Mouse (Mus musculus): ENCODE results near the gene Fam25c. TPM values are rescaled to one million over a fixed set of nuclear protein-coding genes. Genes with fewer than 3 reads are reported as not detected.
A peak's percentile ranks its signal among the peaks of the same experiment; 100 is the strongest.
"Not testable (repeated sequence)": the region's sequence is repeated elsewhere in the genome, so short reads cannot be mapped to it uniquely, and the experiment has no call there.

Gene Fam25c
- polyA plus RNA-seq, 1 experiment from 2014 or later = not detected

GRCm38 (mm10) chr14:34373581-34373980, 18.3 kb upstream of the Fam25c start:
- 75% methylated on average over 6 of the region's 6 CpGs for WGBS
- no peak overlapping the region for H3K27ac ChIP-seq (replicated peaks in 1 of 2; ENCODE audit: control insufficient read depth in 1 of 2, insufficient read depth in 1 of 2, low read depth in 2 of 2, low read length in 2 of 2)
- H3K27me3 ChIP-seq (ENCODE audit: control insufficient read depth, insufficient read depth, low read length) = no peaks in the 10 kb centered on the region
- H3K4me3 ChIP-seq (ENCODE audit: control insufficient read depth in 1 of 2, insufficient read depth in 1 of 2, low read depth in 1 of 2, low read length in 2 of 2) = no peak overlapping the region
- no peaks in the 10 kb centered on the region for H3K36me3 ChIP-seq (ENCODE audit: control insufficient read depth, insufficient read depth, low read length)
- peaks cover 12 to 18% of the 10 kb centered on the region in 2 experiments for H3K4me1 ChIP-seq (ENCODE audit: control insufficient read depth in 2 of 2, insufficient read depth in 2 of 2, low read length in 2 of 2)
- no peak for ATAC-seq (ENCODE audit: insufficient number of reproducible peaks, insufficient read depth, low FRiP score, low read depth)
- no peak overlapping the region for H3K9ac ChIP-seq (ENCODE audit: low read length)
- H3K9me3 ChIP-seq (ENCODE audit: control insufficient read depth, low read length) = no peaks in the 10 kb centered on the region
- H3K4me2 ChIP-seq (ENCODE audit: low read length) = no peak overlapping the region

- no peak for ATAC-seq (ENCODE audit: insufficient number of reproducible peaks, insufficient read depth, low FRiP score, low read depth)
- peaks cover 6 to 13% of the 10 kb centered on the region in 2 experiments for H3K4me1 ChIP-seq (ENCODE audit: control insufficient read depth in 2 of 2, insufficient read depth in 2 of 2, low read length in 2 of 2)
- no peaks in the 10 kb centered on the region for H3K36me3 ChIP-seq (ENCODE audit: control insufficient read depth, insufficient read depth, low read length)
- no peak overlapping the region for H3K4me3 ChIP-seq (ENCODE audit: control insufficient read depth in 1 of 2, insufficient read depth in 1 of 2, low read depth in 1 of 2, low read length in 2 of 2)
- H3K9ac ChIP-seq (ENCODE audit: low read length) = no peak overlapping the region
- H3K27ac ChIP-seq (replicated peaks in 1 of 2; ENCODE audit: control insufficient read depth in 1 of 2, insufficient read depth in 1 of 2, low read depth in 2 of 2, low read length in 2 of 2) = no peak overlapping the region
- H3K4me2 ChIP-seq (ENCODE audit: low read length) = no peak overlapping the region
- WGBS = 78% methylated on average over 6 of the region's 6 CpGs
- H3K9me3 ChIP-seq (ENCODE audit: control insufficient read depth, low read length) = no peaks in the 10 kb centered on the region
- no peaks in the 10 kb centered on the region for H3K27me3 ChIP-seq (ENCODE audit: control insufficient read depth, insufficient read depth, low read length)
These were observed 17.4 kb upstream of the Fam25c start for GRCm38 (mm10) chr14:34372646-34373045.

DNA sequence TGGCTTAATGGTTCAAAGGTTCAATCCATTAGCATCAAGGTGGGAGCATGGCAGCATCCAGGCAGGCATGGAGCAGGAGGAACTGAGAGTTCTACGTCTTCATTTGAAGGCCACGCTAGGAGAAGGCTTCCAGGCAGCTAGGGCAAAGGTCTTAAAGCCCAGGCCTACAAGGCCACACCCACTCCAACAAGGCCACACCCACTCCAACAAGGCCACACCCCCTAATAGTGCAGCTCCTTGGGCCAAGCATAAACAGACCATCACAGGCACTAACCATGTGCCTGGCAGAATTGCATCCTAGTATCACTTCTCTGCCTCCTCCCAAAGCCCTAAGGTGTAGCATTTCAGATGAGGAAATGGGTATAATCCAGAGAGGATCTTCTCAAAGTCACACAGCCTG, 16.5 kb upstream of the Fam25c start:
- Histone ChIP-seq H3K4me2 (ENCODE audit: low read length) (no peak overlapping the region), H3K4me1 (ENCODE audit: control insufficient read depth in 2 of 2, insufficient read depth in 2 of 2, low read length in 2 of 2) (peaks cover 6 to 13% of the 10 kb centered on the region in 2 experiments), H3K4me3 (ENCODE audit: control insufficient read depth in 1 of 2, insufficient read depth in 1 of 2, low read depth in 1 of 2, low read length in 2 of 2) (no peak overlapping the region), H3K27me3 (ENCODE audit: control insufficient read depth, insufficient read depth, low read length) (no peaks in the 10 kb centered on the region), H3K9me3 (ENCODE audit: control insufficient read depth, low read length) (no peaks in the 10 kb centered on the region), H3K36me3 (ENCODE audit: control insufficient read depth, insufficient read depth, low read length) (no peaks in the 10 kb centered on the region), H3K27ac (replicated peaks in 1 of 2; ENCODE audit: control insufficient read depth in 1 of 2, insufficient read depth in 1 of 2, low read depth in 2 of 2, low read length in 2 of 2) (no peak overlapping the region), H3K9ac (ENCODE audit: low read length) (no peak overlapping the region)
- no peak for ATAC-seq (ENCODE audit: insufficient number of reproducible peaks, insufficient read depth, low FRiP score, low read depth)
- 73% methylated on average over 2 of the region's 2 CpGs for WGBS

GRCm38 (mm10) chr14:34370921-34371320, 15.7 kb upstream of the Fam25c start:
- Histone ChIP-seq H3K36me3 (ENCODE audit: control insufficient read depth, insufficient read depth, low read length) (no peaks in the 10 kb centered on the region), H3K9ac (ENCODE audit: low read length) (no peak overlapping the region), H3K4me2 (ENCODE audit: low read length) (no peak overlapping the region), H3K27me3 (ENCODE audit: control insufficient read depth, insufficient read depth, low read length) (no peaks in the 10 kb centered on the region), H3K4me1 (ENCODE audit: control insufficient read depth in 2 of 2, insufficient read depth in 2 of 2, low read length in 2 of 2) (peaks cover 6 to 13% of the 10 kb centered on the region in 2 experiments), H3K27ac (replicated peaks in 1 of 2; ENCODE audit: control insufficient read depth in 1 of 2, insufficient read depth in 1 of 2, low read depth in 2 of 2, low read length in 2 of 2) (no peak overlapping the region), H3K9me3 (ENCODE audit: control insufficient read depth, low read length) (no peaks in the 10 kb centered on the region), H3K4me3 (ENCODE audit: control insufficient read depth in 1 of 2, insufficient read depth in 1 of 2, low read depth in 1 of 2, low read length in 2 of 2) (no peak overlapping the region)
- WGBS = 82% methylated on average over 3 of the region's 3 CpGs
- no peak for ATAC-seq (ENCODE audit: insufficient number of reproducible peaks, insufficient read depth, low FRiP score, low read depth)

- H3K9me3 ChIP-seq (ENCODE audit: control insufficient read depth, low read length) = no peaks in the 10 kb centered on the region
- H3K27ac ChIP-seq (replicated peaks in 1 of 2; ENCODE audit: control insufficient read depth in 1 of 2, insufficient read depth in 1 of 2, low read depth in 2 of 2, low read length in 2 of 2) = no peak overlapping the region
- no peak overlapping the region for H3K4me2 ChIP-seq (ENCODE audit: low read length)
- no peak overlapping the region for H3K4me3 ChIP-seq (ENCODE audit: control insufficient read depth in 1 of 2, insufficient read depth in 1 of 2, low read depth in 1 of 2, low read length in 2 of 2)
- H3K27me3 ChIP-seq (ENCODE audit: control insufficient read depth, insufficient read depth, low read length) = no peaks in the 10 kb centered on the region
- H3K36me3 ChIP-seq (ENCODE audit: control insufficient read depth, insufficient read depth, low read length) = no peaks in the 10 kb centered on the region
- peaks cover 6 to 13% of the 10 kb centered on the region in 2 experiments for H3K4me1 ChIP-seq (ENCODE audit: control insufficient read depth in 2 of 2, insufficient read depth in 2 of 2, low read length in 2 of 2)
- no peak overlapping the region for H3K9ac ChIP-seq (ENCODE audit: low read length)
- WGBS = 54% methylated on average over 3 of the region's 3 CpGs
- ATAC-seq (ENCODE audit: insufficient number of reproducible peaks, insufficient read depth, low FRiP score, low read depth) = no peak
These were observed 15.0 kb upstream of the Fam25c start for GRCm38 (mm10) chr14:34370203-34370602.

DNA sequence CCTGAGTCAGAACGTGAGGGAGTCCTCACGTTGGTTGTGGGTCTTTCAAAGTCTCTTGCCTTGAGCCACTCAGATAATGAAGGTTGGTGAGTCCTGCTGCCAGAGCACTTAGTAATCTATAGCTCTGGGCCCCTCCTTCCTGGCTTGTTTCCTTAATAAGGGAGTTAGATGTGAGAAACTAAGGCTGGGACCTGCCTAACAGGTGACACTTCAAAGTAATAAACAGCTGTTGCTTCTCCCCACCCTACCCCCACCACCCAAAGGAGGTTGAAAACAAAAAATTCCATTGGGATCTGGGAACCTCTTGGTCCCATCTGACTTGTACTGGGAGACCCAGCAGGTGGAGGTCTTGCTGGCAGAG, 9.9 kb upstream of the Fam25c start:
- peaks cover 2 to 5% of the 10 kb centered on the region in 2 experiments; a peak in 2 of 4 replicates for H3K4me1 ChIP-seq (ENCODE audit: control insufficient read depth in 2 of 2, insufficient read depth in 2 of 2, low read length in 2 of 2)
- no peak overlapping the region for H3K4me2 ChIP-seq (ENCODE audit: low read length)
- no peak overlapping the region for H3K4me3 ChIP-seq (ENCODE audit: control insufficient read depth in 1 of 2, insufficient read depth in 1 of 2, low read depth in 1 of 2, low read length in 2 of 2)
- no peak overlapping the region for H3K9ac ChIP-seq (ENCODE audit: low read length)
- no peaks in the 10 kb centered on the region for H3K36me3 ChIP-seq (ENCODE audit: control insufficient read depth, insufficient read depth, low read length)
- ATAC-seq (ENCODE audit: insufficient number of reproducible peaks, insufficient read depth, low FRiP score, low read depth) = no peak
- H3K27ac ChIP-seq (replicated peaks in 1 of 2; ENCODE audit: control insufficient read depth in 1 of 2, insufficient read depth in 1 of 2, low read depth in 2 of 2, low read length in 2 of 2) = no peak overlapping the region
- 0 out of 2 replicates have a peak, but pooled peaks cover 3% of the 10 kb centered on the region for H3K27me3 ChIP-seq (ENCODE audit: control insufficient read depth, insufficient read depth, low read length)
- H3K9me3 ChIP-seq (ENCODE audit: control insufficient read depth, low read length) = no peaks in the 10 kb centered on the region
- 88% methylated on average over 2 of the region's 2 CpGs for WGBS

DNA sequence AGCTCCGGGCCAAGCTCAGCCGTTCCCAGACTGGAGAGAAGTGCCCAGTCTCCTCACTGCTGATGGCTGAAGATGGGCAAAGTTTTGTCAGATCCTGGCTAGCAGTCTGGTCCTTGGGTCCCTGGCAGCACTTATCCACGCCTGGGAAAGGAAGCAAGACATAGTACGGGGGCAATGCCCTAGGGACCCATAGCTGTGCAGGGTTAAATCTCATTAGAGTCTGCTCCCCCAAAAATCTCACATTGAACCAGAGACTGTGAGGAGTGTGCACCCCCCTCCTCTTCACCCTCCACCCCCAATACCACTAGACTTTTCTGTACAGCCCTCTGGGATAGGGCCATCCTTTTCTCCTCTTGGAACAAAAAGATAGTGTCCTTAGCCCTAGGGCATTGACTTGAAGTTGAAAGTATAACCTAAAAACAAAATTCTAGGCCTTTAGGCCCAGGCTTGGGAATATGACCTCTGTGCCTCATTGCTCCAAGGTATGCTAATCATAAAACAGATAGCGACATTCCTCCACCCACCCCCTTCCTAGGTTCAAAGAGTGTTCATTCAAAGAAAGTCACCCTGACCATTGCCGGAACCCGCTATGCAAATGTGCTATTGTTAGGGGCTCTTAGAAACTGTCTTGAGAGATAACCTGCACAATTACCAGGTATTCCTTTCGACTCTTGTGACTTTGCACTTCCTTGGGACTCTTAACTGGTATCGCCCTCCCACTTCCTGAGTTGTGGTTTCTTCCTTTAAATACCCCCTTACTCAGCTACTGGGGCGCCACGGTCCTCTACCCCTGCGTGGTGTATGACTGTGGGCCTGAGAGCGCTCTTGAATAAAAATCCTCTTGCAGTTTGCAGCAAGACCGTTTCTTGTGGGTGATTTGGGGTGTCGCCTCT, 9.3 kb upstream of the Fam25c start:
- H3K4me3 ChIP-seq (ENCODE audit: control insufficient read depth in 1 of 2, insufficient read depth in 1 of 2, low read depth in 1 of 2, low read length in 2 of 2) = peak overlapping the region in 1 of 2 experiments; percentile 50; a peak in 3 of 4 replicates
- not testable (repeated sequence) for ATAC-seq (ENCODE audit: insufficient number of reproducible peaks, insufficient read depth, low FRiP score, low read depth); H3K27ac ChIP-seq (replicated peaks in 1 of 2; ENCODE audit: control insufficient read depth in 1 of 2, insufficient read depth in 1 of 2, low read depth in 2 of 2, low read length in 2 of 2)

More for the DNA sequence above, 9.3 kb upstream of the Fam25c start:
- H3K9me3 ChIP-seq (ENCODE audit: control insufficient read depth, low read length); H3K36me3 ChIP-seq (ENCODE audit: control insufficient read depth, insufficient read depth, low read length); H3K4me1 ChIP-seq (ENCODE audit: control insufficient read depth in 2 of 2, insufficient read depth in 2 of 2, low read length in 2 of 2); H3K27me3 ChIP-seq (ENCODE audit: control insufficient read depth, insufficient read depth, low read length): not testable (repeated sequence)
- WGBS = 77% methylated on average over 15 of the region's 15 CpGs
- Histone ChIP-seq H3K4me2 (ENCODE audit: low read length) (peak overlapping the region; percentile 95), H3K9ac (ENCODE audit: low read length) (peak overlapping the region; percentile 68; the same call in 1 of the 2 replicates)
